Mouse (Mus musculus) midbrain, embryonic 14.5 days (tissue): Measurements from ENCODE around the gene Tex13a. TPM values are rescaled to one million over a fixed set of nuclear protein-coding genes. Genes with fewer than 3 reads are reported as not detected.

Experiments used
- ATAC-seq: fragments of 200-750 bp; cut with Nextera tagmentation; 2 replicates; pipeline ENCODE4 v1.8.0; 2017; ENCODE audit warnings: moderate number of reproducible peaks, moderate library complexity; ENCODE audit not compliant: low FRiP score, low TSS enrichment
- DNase-seq: peaks from one replicate; pipeline ENCODE4 v3.0.0-alpha.2; 2015
- H3K27ac ChIP-seq: fragments of 300-500 bp; sonication (generic); replicated peaks from 2 replicates; pipeline ENCODE4 v1.5.1; 2014; ENCODE audit warnings: mild to moderate bottlenecking, low read depth, low read length, moderate library complexity
- H3K27me3 ChIP-seq: fragments of 300-500 bp; sonication (generic); 2 replicates; pipeline ENCODE4 v1.6.1; 2014; ENCODE audit warnings: low read length, control low read depth, mixed read lengths; ENCODE audit not compliant: control insufficient read depth, insufficient read depth
- H3K36me3 ChIP-seq: fragments of 300-500 bp; sonication (generic); 2 replicates; pipeline ENCODE4 v1.6.1; 2014; ENCODE audit warnings: low read length, control low read depth; ENCODE audit not compliant: control insufficient read depth, insufficient read depth
- H3K4me1 ChIP-seq: fragments of 300-500 bp; sonication (generic); 2 replicates; pipeline ENCODE4 v1.6.1; 2014; ENCODE audit warnings: mild to moderate bottlenecking, antibody characterized with exemption, low read length, control low read depth; ENCODE audit not compliant: control insufficient read depth, insufficient read depth
- H3K4me2 ChIP-seq: fragments of 300-500 bp; sonication (generic); 2 replicates; pipeline ENCODE4 v1.6.1; 2014; ENCODE audit warnings: mild to moderate bottlenecking, low read length, moderate library complexity
- H3K4me3 ChIP-seq: fragments of 300-500 bp; sonication (generic); replicated peaks from 2 replicates; pipeline ENCODE4 v1.5.1; 2014; ENCODE audit warnings: low read depth, low read length
- H3K9ac ChIP-seq: fragments of 300-500 bp; sonication (generic); replicated peaks from 2 replicates; pipeline ENCODE4 v1.6.1; 2014; ENCODE audit warnings: mild to moderate bottlenecking, low read length, moderate library complexity
- H3K9me3 ChIP-seq: fragments of 300-500 bp; sonication (generic); 2 replicates; pipeline ENCODE4 v1.6.1; 2016; ENCODE audit warnings: low read length, control low read depth, mixed read lengths; ENCODE audit not compliant: control insufficient read depth
- WGBS: fragments of 180-500 bp; shearing (Covaris S2); extraction: QIAGEN DNeasy Blood & Tissue Kit; methylation state at CpG from one replicate; pipeline ENCODE4 v1.1.7; 2014; 5-methylcytosine and 5-hydroxymethylcytosine counted together
- polyA plus RNA-seq: library from polyadenylated mRNA; unstranded; fragments of >200 nt; fragmentation: Nextera tagmentation; extraction: Ambion mirVana; gene quantifications from 2 replicates; pipeline ENCODE4 v1.2.1, GENCODE M21; 2014

Tex13a gene
- polyA plus RNA-seq, result not detected in 2 replicates

- Histone ChIP-seq H3K4me1 (no peaks in the 10 kb centered on the region), H3K27ac (no peak within 1 kb of the TSS), H3K36me3 (no peaks in the 10 kb centered on the region), H3K9me3 (no peaks in the 10 kb centered on the region), H3K9ac (no peak within 1 kb of the TSS), H3K4me2 (no peak within 1 kb of the TSS), H3K27me3 (no peaks in the 10 kb centered on the region), H3K4me3 (no peak within 1 kb of the TSS)
- no peak for DNase-seq
- ATAC-seq, result no peak
- 88% methylated on average over 3 of the region's 3 CpGs for WGBS
These were observed at the start of gene Tex13a for GRCm38 (mm10) chrX:138209480-138209879. Gene Tex13a (minus strand): TSS chrX:138209580.

GRCm38 (mm10) chrX:138234626-138235025 is 25.2 kb upstream of the Tex13a start:
- Histone ChIP-seq H3K36me3 (no peaks in the 10 kb centered on the region), H3K9me3 (no peaks in the 10 kb centered on the region), H3K27me3 (no peaks in the 10 kb centered on the region), H3K27ac (no peak overlapping the region), H3K4me3 (no peak overlapping the region), H3K4me2 (no peak overlapping the region), H3K9ac (no peak overlapping the region), H3K4me1 (no peaks in the 10 kb centered on the region)
- ATAC-seq, result no peak
- DNase-seq, result no peak
- WGBS, result 73% methylated on average over 4 of the region's 4 CpGs

GRCm38 (mm10) chrX:138170146-138170545 is 39.2 kb downstream of the Tex13a start:
- Histone ChIP-seq H3K4me1 (no peaks in the 10 kb centered on the region), H3K9me3 (no peaks in the 10 kb centered on the region), H3K4me2 (no peak overlapping the region), H3K27ac (no peak overlapping the region), H3K27me3 (no peaks in the 10 kb centered on the region), H3K36me3 (no peaks in the 10 kb centered on the region), H3K9ac (no peak overlapping the region), H3K4me3 (no peak overlapping the region)
- 19% methylated on average over 3 of the region's 3 CpGs for WGBS
- ATAC-seq (no peak), DNase-seq (peak; percentile 76)
